Mouse (Mus musculus) ES-E14 (cell line): Measurements from ENCODE around the gene Ndufb10. TPM values are rescaled to one million over a fixed set of nuclear protein-coding genes. Genes with fewer than 3 reads are reported as not detected.
"Not testable (repeated sequence)": the region's sequence is repeated elsewhere in the genome, so short reads cannot be mapped to it uniquely, and the experiment has no call there.

ENCODE experiments used
- DNase-seq: peaks from one replicate; pipeline ENCODE4 v3.0.0-alpha.2; 2013; ENCODE audit warnings: low read depth, low spot score
- H3K27ac ChIP-seq: 2 replicates; pipeline ENCODE4 v1.5.1; 2012; ENCODE audit warnings: low read depth, mild to moderate bottlenecking, low read length, moderate library complexity, mixed read lengths; ENCODE audit not compliant: poor library complexity, insufficient read depth, severe bottlenecking
- H3K36me3 ChIP-seq: 2 replicates; pipeline ENCODE4 v1.6.1; 2012; ENCODE audit warnings: mild to moderate bottlenecking, low read length, moderate library complexity, mixed read lengths; ENCODE audit not compliant: control insufficient read depth, poor library complexity, insufficient read depth, severe bottlenecking
- H3K4me1 ChIP-seq, 2 experiments: fragments of 150-350 bp in 1 of 2; sonication (generic) in 1 of 2; 2 replicates each; pipeline ENCODE4 v1.6.1; 2012; ENCODE audit warnings: low read length in 2 of 2, mild to moderate bottlenecking in 1 of 2, mixed read lengths in 1 of 2; ENCODE audit not compliant: control insufficient read depth in 2 of 2, insufficient read depth in 2 of 2, poor library complexity in 1 of 2
- H3K4me3 ChIP-seq, 2 experiments: fragments of 150-350 bp in 1 of 2; sonication (generic) in 1 of 2; 2 replicates each; pipeline ENCODE4 v1.5.1; 2012; ENCODE audit warnings: low read length in 2 of 2, low read depth in 1 of 2, mild to moderate bottlenecking in 1 of 2, mixed read lengths in 1 of 2; ENCODE audit not compliant: insufficient read depth in 1 of 2, poor library complexity in 1 of 2, severe bottlenecking in 1 of 2
- H3K9ac ChIP-seq: 2 replicates; pipeline ENCODE4 v1.6.1; 2012; ENCODE audit warnings: low read depth, mild to moderate bottlenecking, low read length, mixed read lengths; ENCODE audit not compliant: poor library complexity, insufficient read depth, severe bottlenecking
- H3K9me3 ChIP-seq: fragments of 150-350 bp; sonication (generic); 2 replicates; pipeline ENCODE4 v1.6.1; 2012; ENCODE audit warnings: low read depth, mild to moderate bottlenecking, low read length; ENCODE audit not compliant: control insufficient read depth, insufficient read depth
- CHD2 ChIP-seq: IDR thresholded peaks from 2 replicates; pipeline ENCODE4 v1.6.1; 2014; ENCODE audit warnings: mild to moderate bottlenecking, low read depth, low read length, inconsistent platforms
- HCFC1 ChIP-seq: IDR thresholded peaks from 2 replicates; pipeline ENCODE4 v1.6.1; 2012; ENCODE audit warnings: low read length, inconsistent platforms, borderline replicate concordance; ENCODE audit not compliant: insufficient read depth
- MAFK ChIP-seq: IDR thresholded peaks from 2 replicates; pipeline ENCODE4 v1.6.1; 2014; ENCODE audit warnings: mild to moderate bottlenecking, low read depth, low read length, inconsistent platforms; ENCODE audit not compliant: insufficient read depth
- ZC3H11A ChIP-seq: IDR thresholded peaks from 2 replicates; pipeline ENCODE4 v1.6.1; 2012; ENCODE audit warnings: low read depth, mild to moderate bottlenecking, inconsistent platforms, low read length, borderline replicate concordance
- ZNF384 ChIP-seq: IDR thresholded peaks from 2 replicates; pipeline ENCODE4 v1.6.1; 2012; ENCODE audit warnings: low read depth, low read length, inconsistent platforms
- in situ Hi-C, 2 experiments: fragments of 600-800 bp; cut with MboI; formaldehyde crosslinking; loops; one replicate each; pipeline ENCODE4 v1.15.1; 2025; ENCODE audit warnings: low sequenced_read_pairs in 2 of 2, inconsistent platforms in 1 of 2; ENCODE audit not compliant: unreplicated experiment in 2 of 2
- total RNA-seq: library from RNA; depleted of rRNA; stranded (reverse); fragments of 300-350 nt; gene quantifications from 2 replicates; pipeline ENCODE4 v1.2.3, GENCODE M21; 2012

Gene Ndufb10
- total RNA-seq, 1 experiment: 191 TPM

DNA sequence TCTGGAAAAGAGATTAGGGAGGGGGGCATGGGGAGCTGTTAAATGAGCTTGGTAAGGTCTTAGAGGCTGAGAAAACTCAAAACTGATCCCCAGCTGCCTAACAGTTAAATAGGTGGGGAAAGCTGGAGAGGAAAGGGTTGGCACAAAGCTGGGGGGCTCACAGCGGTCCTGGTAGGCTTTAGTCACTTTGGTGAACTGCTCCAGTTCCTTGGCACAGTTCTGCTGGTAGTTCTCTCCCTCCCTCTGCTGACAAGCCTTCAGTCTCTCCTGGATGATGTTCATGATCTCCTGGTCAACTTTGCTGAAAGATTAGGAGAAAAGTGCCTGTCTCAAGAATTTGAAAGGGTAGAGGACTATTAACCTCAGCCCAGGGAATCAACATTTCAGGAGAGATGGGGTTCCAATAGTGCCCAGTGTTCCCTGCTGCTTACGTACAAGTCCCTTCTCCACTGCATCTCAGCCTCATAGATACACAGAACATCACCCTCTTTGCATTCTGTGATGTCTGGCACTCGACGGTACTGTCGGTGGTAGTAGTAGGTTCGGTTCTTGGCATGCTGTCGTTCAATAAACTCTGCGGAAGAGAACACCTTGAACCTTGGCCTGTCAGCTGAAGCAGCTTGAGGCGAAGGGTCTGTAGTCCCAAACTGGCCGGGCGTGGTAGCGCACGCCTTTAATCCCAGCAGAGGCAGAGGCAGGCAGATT is 1.9 kb downstream of the Ndufb10 start:
- Histone ChIP-seq H3K4me3 (peak overlapping the region; percentile 58 to 76), H3K9ac (peak overlapping the region; percentile 36; the same call in 1 of the 2 replicates), H3K9me3 (no peaks in the 10 kb centered on the region), H3K4me1 (peaks cover 0 to 2% of the 10 kb centered on the region in 2 experiments; a peak in 1 of 4 replicates), H3K27ac (no peak overlapping the region), H3K36me3 (peaks cover 33% of the 10 kb centered on the region)
- in situ Hi-C loops: no loop called here
- DNase-seq: no peak
- TF ChIP-seq ZNF384: no peak
- TF ChIP-seq CHD2: peak; percentile 65; the same call in 1 of the 2 replicates

DNA sequence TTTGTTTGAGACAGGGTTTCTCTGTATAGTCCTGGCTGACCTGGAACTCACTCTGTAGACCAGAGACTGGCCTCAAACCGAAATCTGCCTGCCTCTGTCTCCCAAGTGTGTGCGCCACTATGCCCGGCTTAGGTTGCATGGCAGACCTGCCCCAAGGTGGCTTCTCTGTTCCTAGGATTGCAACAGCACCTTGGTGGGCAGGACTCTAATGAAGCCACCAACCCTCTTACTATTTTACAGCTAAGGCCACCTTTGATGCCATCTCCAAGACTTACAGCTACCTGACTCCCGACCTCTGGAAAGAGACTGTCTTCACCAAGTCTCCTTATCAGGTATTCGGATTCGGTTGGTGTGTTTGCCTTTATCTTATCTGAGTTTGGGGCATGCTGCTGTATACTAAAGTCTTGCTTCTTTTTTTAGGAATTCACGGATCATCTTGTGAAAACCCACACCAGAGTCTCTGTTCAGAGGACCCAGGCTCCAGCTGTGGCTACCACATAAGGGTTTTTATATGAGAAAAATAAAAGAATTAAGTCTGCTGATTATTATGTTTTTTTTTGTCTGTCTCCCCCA is 2.8 kb downstream of the Ndufb10 start:
- H3K9me3 ChIP-seq, in situ Hi-C loops, DNase-seq, H3K27ac ChIP-seq, H3K4me1 ChIP-seq: not testable (repeated sequence)
- Histone ChIP-seq H3K36me3 (peaks cover 36% of the 10 kb centered on the region), H3K4me3 (peak overlapping the region; percentile 58 to 76), H3K9ac (peak overlapping the region; percentile 81)

GRCm38 (mm10) chr17:24720616-24721015 is 3.7 kb downstream of the Ndufb10 start:
- Histone ChIP-seq H3K9ac (peak overlapping the region; percentile 82), H3K36me3 (peaks cover 43% of the 10 kb centered on the region), H3K4me3 (peak overlapping the region; percentile 67 to 82)
- H3K27ac ChIP-seq, in situ Hi-C loops, DNase-seq, H3K9me3 ChIP-seq, H3K4me1 ChIP-seq: not testable (repeated sequence)

- peak; percentile 96 for DNase-seq
- Histone ChIP-seq H3K4me3 (peak overlapping the region; percentile 82 to 87), H3K27ac (peak overlapping the region; percentile 73), H3K9me3 (no peaks in the 10 kb centered on the region), H3K36me3 (peaks cover 43% of the 10 kb centered on the region), H3K9ac (peak overlapping the region; percentile 90), H3K4me1 (peaks cover 0 to 4% of the 10 kb centered on the region in 2 experiments; a peak in 1 of 4 replicates)
- in situ Hi-C loops: no loop called here
- no peak for TF ChIP-seq ZNF384
- TF ChIP-seq CHD2: peak; percentile 95
- peak; percentile 79 for TF ChIP-seq HCFC1
- TF ChIP-seq ZC3H11A: no peak
- TF ChIP-seq MAFK: no peak
These were observed 4.6 kb downstream of the Ndufb10 start for GRCm38 (mm10) chr17:24719494-24720222.

GRCm38 (mm10) chr17:24718938-24719337 is 5.3 kb downstream of the Ndufb10 start:
- H3K9me3 ChIP-seq, H3K4me1 ChIP-seq, H3K27ac ChIP-seq, in situ Hi-C loops, DNase-seq: not testable (repeated sequence)
- Histone ChIP-seq H3K4me3 (peak overlapping the region; percentile 77 to 87), H3K9ac (peak overlapping the region; percentile 90), H3K36me3 (peaks cover 43% of the 10 kb centered on the region)
